Mouse (Mus musculus): ENCODE data around the gene Vamp8. TPM values are rescaled to one million over a fixed set of nuclear protein-coding genes. Genes with fewer than 3 reads are reported as not detected.

Vamp8 gene
- polyA plus RNA-seq, 1 experiment from 2014 or later = 16.0 TPM

DNA sequence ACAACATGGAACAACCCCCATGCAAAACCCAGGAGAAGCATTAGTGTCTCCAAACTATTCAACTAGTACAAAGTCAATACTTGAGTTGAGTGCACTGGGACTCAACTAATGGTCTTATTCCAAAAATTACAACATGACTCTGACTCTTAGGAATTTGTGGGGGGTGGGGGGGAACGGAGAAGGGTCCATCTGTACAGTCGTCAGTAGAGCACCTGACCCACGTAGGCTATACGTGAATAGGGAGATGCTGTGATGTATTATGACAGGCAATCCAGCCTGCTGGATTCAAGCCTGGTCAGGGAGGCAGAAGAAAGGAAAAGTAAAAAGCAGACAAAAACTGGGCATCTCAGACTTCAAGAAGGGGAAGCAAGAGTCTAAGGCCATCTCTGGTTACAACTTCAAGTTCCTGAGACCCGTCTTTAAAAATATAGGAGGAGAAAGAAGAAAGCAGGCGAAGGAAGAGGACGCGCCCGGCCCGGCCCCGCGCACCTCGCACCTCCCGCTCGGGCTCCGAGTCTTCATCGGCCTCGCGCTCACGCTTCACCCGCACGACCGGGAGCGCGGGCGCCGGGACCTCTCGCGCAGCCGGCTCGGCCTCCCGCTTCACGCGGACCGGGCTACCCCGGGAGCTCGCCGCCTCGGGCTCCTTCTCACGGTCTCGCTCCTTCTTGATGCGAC, 46.0 kb downstream of the Vamp8 start:
- H3K9me3 ChIP-seq (replicated peaks; ENCODE audit: control insufficient read depth, low read length, poor library complexity, severe bottlenecking) = no peaks in the 10 kb centered on the region
- H3K4me1 ChIP-seq (ENCODE audit: control insufficient read depth, insufficient read depth, low read length) = peaks cover 32% of the 10 kb centered on the region
- ATAC-seq = peak; percentile 29; the same call in 1 of the 2 replicates
- H3K27ac ChIP-seq (ENCODE audit: low read length) = peak overlapping the region; percentile 80
- peaks cover 7% of the 10 kb centered on the region; the same call in 1 of the 2 replicates for H3K36me3 ChIP-seq (ENCODE audit: control insufficient read depth, insufficient read depth, low read length)
- peak overlapping the region; percentile 89 for H3K9ac ChIP-seq (ENCODE audit: low read depth, low read length)
- peak overlapping the region; percentile 94 for H3K4me3 ChIP-seq (ENCODE audit: low read depth, low read length)
- H3K4me2 ChIP-seq (ENCODE audit: low read length) = peak overlapping the region; percentile 97
- H3K27me3 ChIP-seq (ENCODE audit: control insufficient read depth, insufficient read depth, low read depth, low read length) = no peaks in the 10 kb centered on the region
- WGBS = under 1% methylated on average over 30 of the region's 42 CpGs

DNA sequence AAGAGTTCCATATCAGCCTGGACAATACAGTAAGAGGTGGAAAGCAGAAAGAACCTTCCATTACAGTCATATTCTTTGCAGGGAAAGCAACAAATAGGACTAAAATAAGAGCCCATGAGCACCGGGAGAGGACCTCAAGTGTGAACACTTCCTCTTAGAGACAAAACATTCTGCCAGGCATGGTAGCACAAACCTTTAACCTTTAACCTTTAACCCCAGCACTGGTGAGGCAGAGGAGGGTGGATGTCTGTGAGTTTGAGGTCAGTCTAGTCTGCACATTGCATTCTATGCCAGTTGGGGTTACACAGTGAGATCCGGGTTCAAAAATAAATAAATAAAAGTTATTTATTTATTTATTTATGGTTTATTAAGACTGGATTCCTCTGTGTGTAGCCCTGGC, 50.0 kb downstream of the Vamp8 start:
- ATAC-seq = no peak
- Histone ChIP-seq H3K27me3 (ENCODE audit: control insufficient read depth, insufficient read depth, low read depth, low read length) (no peaks in the 10 kb centered on the region), H3K4me2 (ENCODE audit: low read length) (no peak overlapping the region)

More for the DNA sequence above, 50.0 kb downstream of the Vamp8 start:
- H3K4me3 ChIP-seq (ENCODE audit: low read depth, low read length) = no peak overlapping the region
- peaks cover 25% of the 10 kb centered on the region for H3K36me3 ChIP-seq (ENCODE audit: control insufficient read depth, insufficient read depth, low read length)
- H3K27ac ChIP-seq (ENCODE audit: low read length) = no peak overlapping the region
- WGBS = 67% methylated on average over 2 of the region's 2 CpGs
- H3K4me1 ChIP-seq (ENCODE audit: control insufficient read depth, insufficient read depth, low read length) = peaks cover 13% of the 10 kb centered on the region
- H3K9me3 ChIP-seq (replicated peaks; ENCODE audit: control insufficient read depth, low read length, poor library complexity, severe bottlenecking) = no peaks in the 10 kb centered on the region
- H3K9ac ChIP-seq (ENCODE audit: low read depth, low read length) = no peak overlapping the region

Other genes with a start within 250 kb of the Vamp8 start
- gene Atoh8, start 155.1 kb downstream of the Vamp8 start, polyA plus RNA-seq (2015; fragmentation: Nextera tagmentation; extraction: Ambion mirVana) = 1.8 and 2.1 TPM in 2 replicates
- 0.19 and 0.26 TPM in 2 replicates for gene Sftpb, start 86.1 kb downstream of the Vamp8 start, polyA plus RNA-seq (2015; fragmentation: Nextera tagmentation; extraction: Ambion mirVana)
- 39.0 and 40.0 TPM in 2 replicates for gene Usp39, start 45.5 kb downstream of the Vamp8 start, polyA plus RNA-seq (2015; fragmentation: Nextera tagmentation; extraction: Ambion mirVana)
- gene 0610030E20Rik, start 43.4 kb downstream of the Vamp8 start, polyA plus RNA-seq (2015; fragmentation: Nextera tagmentation; extraction: Ambion mirVana) = 16.5 TPM in 2 replicates
- gene Tmem150a, start 35.3 kb downstream of the Vamp8 start, polyA plus RNA-seq (2015; fragmentation: Nextera tagmentation; extraction: Ambion mirVana) = 15.7 and 17.7 TPM in 2 replicates
- gene Rnf181, start 23.7 kb downstream of the Vamp8 start, polyA plus RNA-seq (2015; fragmentation: Nextera tagmentation; extraction: Ambion mirVana) = 124 and 126 TPM in 2 replicates
- 12.0 and 16.4 TPM in 2 replicates for gene Vamp5, start 10.2 kb downstream of the Vamp8 start, polyA plus RNA-seq (2015; fragmentation: Nextera tagmentation; extraction: Ambion mirVana)
- gene Ggcx, start 23.6 kb upstream of the Vamp8 start, polyA plus RNA-seq (2015; fragmentation: Nextera tagmentation; extraction: Ambion mirVana) = 14.3 and 15.2 TPM in 2 replicates
- gene Mat2a, start 48.9 kb upstream of the Vamp8 start, polyA plus RNA-seq (2015; fragmentation: Nextera tagmentation; extraction: Ambion mirVana) = 348 and 379 TPM in 2 replicates
- gene Sh2d6, start 131.0 kb upstream of the Vamp8 start, polyA plus RNA-seq (2015; fragmentation: Nextera tagmentation; extraction: Ambion mirVana) = 0.65 and 0.84 TPM in 2 replicates
- 5.9 and 6.8 TPM in 2 replicates for gene Capg, start 153.7 kb upstream of the Vamp8 start, polyA plus RNA-seq (2015; fragmentation: Nextera tagmentation; extraction: Ambion mirVana)
- gene Elmod3, start 207.7 kb upstream of the Vamp8 start, polyA plus RNA-seq (2015; fragmentation: Nextera tagmentation; extraction: Ambion mirVana) = 17.3 and 17.8 TPM in 2 replicates
- gene Retsat, start 207.8 kb upstream of the Vamp8 start, polyA plus RNA-seq (2015; fragmentation: Nextera tagmentation; extraction: Ambion mirVana) = 5.9 and 6.3 TPM in 2 replicates
- gene Tgoln1, start 226.3 kb upstream of the Vamp8 start, polyA plus RNA-seq (2015; fragmentation: Nextera tagmentation; extraction: Ambion mirVana) = 40.7 and 45.0 TPM in 2 replicates

Data from midbrain, embryonic 16.5 days (tissue).